Mouse (Mus musculus) gastrocnemius, postnatal 4 days (tissue): Measurements from ENCODE around the gene Ei24. TPM values are rescaled to one million over a fixed set of nuclear protein-coding genes. Genes with fewer than 3 reads are reported as not detected.
A peak's percentile ranks its signal among the peaks of the same experiment; 100 is the strongest.

Experiments
- DNase-seq, 2 experiments: peaks; one replicate each; pipeline ENCODE4 v3.0.0; 2021 to 2022; ENCODE audit warnings: low spot score in 2 of 2, mixed read lengths in 2 of 2
- total RNA-seq, 2 experiments: library from RNA; stranded (reverse); gene quantifications; 2 replicates each; pipeline ENCODE4 v1.2.3; 2021

The Ei24 gene
- total RNA-seq, 2 experiments from 2014 or later = 51.3 to 55.9 TPM

DNA sequence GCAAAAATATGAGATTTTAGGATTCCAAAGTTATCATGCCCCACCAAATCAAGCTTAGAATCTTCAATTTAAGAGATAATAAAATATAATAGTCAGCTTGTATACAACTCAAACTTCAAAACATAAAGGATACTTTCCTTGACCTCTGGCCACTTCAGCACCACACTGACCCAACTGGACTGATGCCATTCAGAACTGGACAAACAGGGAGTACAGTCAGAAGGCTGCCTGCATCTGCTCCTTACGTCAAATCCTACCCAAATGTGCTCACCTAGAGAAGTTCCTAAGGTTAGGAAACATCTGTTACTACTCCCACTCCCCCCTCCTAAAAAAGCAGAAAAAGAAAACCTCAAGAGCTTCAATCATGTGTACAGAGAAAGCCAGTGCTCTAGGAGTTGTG lies 1.6 kb downstream of the Ei24 start:
- DNase-seq = no peak

DNA sequence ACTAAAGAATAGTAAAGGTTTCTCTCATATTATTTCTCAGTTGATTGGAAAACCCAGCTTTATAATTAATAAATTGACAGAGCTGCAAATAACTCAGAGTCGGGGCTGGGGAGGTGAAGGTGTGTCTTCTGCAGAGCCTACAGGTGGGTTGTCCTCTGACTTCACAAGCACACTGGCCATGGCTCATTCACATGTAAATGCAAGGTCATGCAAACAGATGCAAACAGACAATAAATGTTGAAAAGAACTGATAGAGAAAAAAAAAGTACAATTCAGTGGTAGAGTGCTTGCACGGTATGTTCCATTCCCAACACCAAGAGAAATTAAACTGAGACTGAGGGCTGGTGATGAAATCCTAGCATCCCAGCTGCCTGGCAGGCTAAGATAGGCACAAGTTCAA lies 2.7 kb downstream of the Ei24 start:
- no peak for DNase-seq

DNA sequence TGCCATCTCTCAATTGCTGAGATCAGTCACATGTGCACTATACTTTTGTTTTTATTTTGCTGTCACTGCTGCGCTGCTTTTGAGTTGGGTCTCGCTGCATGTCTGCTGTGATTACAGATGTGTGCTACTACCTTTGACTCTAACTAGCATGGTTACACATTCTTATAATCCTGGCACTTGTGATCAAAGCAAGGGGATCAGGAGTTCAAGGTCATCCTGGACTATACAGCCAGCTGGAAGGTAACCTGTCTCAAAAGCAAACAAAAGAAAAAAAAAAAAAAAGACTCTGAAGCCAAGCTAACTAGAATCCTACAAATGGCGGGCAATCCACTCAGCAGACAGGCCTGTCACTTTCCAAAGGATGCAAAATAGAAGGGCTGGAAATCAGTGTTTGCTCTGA lies 5.0 kb downstream of the Ei24 start:
- no peak for DNase-seq

DNA sequence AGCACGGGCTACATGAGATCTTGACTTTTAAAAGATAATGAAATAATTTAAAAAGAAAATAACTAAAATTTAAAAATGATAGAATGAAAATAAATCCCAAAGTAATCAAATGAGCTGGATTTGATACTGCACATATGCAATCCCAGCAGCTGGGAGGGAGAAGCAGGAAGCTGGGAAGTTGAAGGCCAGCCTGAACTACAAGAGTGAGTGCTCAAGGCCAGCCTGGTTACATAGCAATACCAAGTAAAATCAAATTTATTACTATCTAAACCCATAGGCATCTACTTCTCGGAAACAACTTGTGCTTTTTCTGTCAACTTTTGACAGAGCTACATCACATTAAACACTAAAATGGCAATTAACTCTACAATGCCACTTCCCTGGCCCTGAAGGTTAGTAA lies 13.3 kb downstream of the Ei24 start:
- no peak for DNase-seq

DNA sequence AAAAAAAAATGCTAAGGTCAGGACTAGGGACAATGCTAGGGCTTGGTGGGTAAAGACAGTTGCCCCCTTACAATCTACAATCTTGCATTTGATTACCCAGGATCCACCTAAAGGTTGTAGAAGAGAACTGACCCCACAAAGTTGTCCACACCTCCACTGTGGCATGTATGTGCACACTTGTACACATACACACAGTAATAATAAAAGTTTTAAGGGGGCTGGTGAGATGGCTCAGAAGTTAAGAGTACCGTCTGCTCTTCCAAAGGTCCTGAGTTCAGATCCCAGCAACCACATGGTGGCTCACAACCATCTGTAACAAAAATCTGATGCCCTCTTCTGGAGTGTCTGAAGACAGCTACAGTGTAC lies 28.2 kb downstream of the Ei24 start:
- DNase-seq = no peak

DNA sequence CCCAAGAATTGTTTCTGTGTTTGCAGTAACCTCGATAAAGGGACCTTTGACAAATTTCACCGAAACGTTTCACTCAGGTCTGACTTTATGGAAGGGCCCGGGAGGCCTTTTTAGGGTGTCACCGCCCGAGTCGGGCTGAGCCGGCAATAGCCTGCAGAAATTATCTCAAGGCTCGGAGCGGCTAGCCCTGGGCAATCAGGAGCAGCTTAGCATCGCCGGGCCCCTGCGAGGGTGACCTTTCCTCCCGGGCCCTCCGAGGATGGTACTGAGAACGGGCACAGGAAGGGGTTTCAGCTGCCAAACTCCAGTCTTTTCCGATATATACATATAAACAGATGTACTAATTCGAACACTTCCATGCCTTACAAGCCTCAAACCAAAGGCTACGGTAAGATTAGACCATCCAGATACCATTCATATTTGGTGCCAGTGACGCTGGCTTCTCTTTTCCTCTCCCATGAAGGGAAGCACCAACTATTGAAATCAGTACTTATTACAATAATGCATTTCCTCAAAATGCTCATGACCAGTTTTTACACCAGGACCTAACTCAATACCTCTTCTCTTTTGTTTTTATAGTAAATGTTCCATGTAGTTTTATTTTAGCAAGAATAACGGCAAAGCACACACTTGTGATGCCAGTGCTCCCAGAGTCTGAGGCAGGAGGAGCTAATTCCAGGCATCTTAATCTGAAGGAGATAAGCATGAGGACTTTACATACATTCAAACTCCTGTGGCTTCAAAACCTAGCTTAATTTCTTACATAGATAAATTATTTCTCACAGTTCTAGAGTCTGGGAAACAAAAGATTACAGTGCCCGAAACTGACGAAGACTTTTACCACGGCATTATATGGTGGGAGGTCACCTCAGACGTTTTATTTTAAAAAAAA lies 28.8 kb downstream of the Ei24 start:
- peak; percentile 20 to 37 for DNase-seq

DNA sequence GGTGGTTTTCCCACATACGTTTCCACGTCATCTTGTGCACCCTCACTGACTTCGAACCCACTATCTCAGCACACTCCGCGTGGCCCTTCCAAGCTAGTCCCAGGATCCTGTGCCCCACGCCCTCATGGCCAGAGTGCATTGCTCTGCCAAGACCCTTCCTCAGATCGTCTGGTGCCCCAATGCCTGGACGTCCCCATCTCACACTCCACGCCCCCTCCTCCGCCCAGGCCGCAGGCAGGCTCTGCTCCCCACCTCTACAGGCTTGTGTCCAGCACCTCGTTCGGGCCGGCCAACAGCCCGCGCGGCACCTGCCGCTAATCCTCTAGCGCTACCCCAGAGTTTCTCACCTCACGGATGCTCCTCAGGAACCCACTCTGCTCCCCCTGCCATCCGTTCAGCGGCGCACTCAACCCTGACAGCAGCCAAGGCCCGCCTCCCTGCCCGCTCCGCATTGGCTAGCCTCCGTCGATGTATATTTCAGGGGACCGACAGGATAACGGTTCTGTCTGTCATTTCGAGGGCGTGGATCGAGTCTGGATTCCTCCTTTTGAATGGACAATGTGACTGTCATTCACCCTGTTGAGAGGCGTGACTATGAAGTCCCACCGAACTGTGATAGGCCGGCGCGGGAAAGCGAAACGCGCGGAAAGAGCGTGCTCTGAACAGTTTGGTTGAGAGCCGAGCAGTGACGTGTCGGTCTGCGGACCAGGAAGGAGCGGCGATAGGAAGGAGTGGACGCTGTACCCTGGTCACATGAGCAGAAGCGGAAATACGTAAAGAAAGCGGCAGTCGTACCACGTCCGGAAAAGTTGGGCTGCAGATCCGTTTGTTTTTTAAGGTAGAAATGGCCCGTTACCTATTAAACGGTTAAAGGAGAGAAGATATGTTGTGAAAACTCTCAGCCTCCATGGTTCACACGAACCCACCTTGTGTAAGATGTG lies 29.7 kb downstream of the Ei24 start, which contains the start of gene Stt3a:
Gene Stt3a, minus strand, starts transcription at position 477 of the 941 bp plus-strand sequence.
- DNase-seq = peak; percentile 93 to 99

DNA sequence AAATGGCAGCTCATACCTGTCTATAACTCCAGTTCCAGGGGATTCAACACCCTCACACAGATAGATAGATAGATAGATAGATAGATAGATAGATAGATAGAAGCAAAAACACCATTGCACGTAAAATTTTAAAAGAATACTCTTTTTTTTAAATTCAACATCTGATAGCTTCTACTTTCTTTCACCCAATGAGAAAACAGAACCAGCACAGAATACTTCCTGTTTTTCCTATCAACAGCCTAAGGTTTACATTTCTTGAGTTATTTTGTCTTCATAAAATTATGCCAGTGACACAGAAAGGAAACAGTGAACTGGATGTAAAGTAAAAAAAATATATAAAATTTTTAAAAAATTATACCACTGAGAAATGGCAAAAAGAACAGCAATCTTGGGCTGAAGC lies 32.8 kb downstream of the Ei24 start:
- no peak for DNase-seq

Other genes starting within 250 kb of the Ei24 start
- gene Gm17689, start 214.8 kb downstream of the Ei24 start, total RNA-seq = not detected
- not detected for gene A630095E13Rik, start 154.0 kb downstream of the Ei24 start, total RNA-seq
- gene Acrv1, start 104.2 kb downstream of the Ei24 start, total RNA-seq = not detected
- 10 to 100 TPM in 1 of 2 experiments, 1 to 10 TPM in 1; 8.1 to 11.5 TPM for gene Chek1, start 70.3 kb downstream of the Ei24 start, total RNA-seq
- gene Stt3a, start 29.7 kb downstream of the Ei24 start, total RNA-seq = 100 to 1,000 TPM; 137 to 144 TPM
- 10 to 100 TPM; 11.1 to 13.2 TPM for gene Fez1, start 24.5 kb upstream of the Ei24 start, total RNA-seq